Mouse (Mus musculus) neural tube, embryonic 12.5 days (tissue): ENCODE measurements at regions not wholly inside any gene's neighbourhood (a gene's known extent, or its start where the extent isn't known, plus 50 kb on each side); places are given as distances from the start of the nearest gene placed in this dataset.

Experiments used
- ATAC-seq: fragments of 200-750 bp; cut with Nextera tagmentation; 2 replicates; pipeline ENCODE4 v1.8.0; 2017; ENCODE audit warnings: low read depth, mild to moderate bottlenecking, moderate TSS enrichment, moderate library complexity; ENCODE audit not compliant: low FRiP score
- H3K27ac ChIP-seq: fragments of 300-500 bp; sonication (generic); 2 replicates; pipeline ENCODE4 v1.5.1; 2016
- H3K27me3 ChIP-seq: fragments of 300-500 bp; sonication (generic); replicated peaks from 2 replicates; pipeline ENCODE4 v1.6.1; 2016; ENCODE audit warnings: mild to moderate bottlenecking
- H3K36me3 ChIP-seq: fragments of 300-500 bp; sonication (generic); 2 replicates; pipeline ENCODE4 v1.6.1; 2016; ENCODE audit warnings: mild to moderate bottlenecking
- H3K4me1 ChIP-seq: fragments of 300-500 bp; sonication (generic); 2 replicates; pipeline ENCODE4 v1.6.1; 2016
- H3K4me2 ChIP-seq: fragments of 300-500 bp; sonication (generic); replicated peaks from 2 replicates; pipeline ENCODE4 v1.6.1; 2016; ENCODE audit warnings: mild to moderate bottlenecking
- H3K4me3 ChIP-seq: fragments of 300-500 bp; sonication (generic); 2 replicates; pipeline ENCODE4 v1.5.1; 2016
- H3K9ac ChIP-seq: fragments of 300-500 bp; sonication (generic); 2 replicates; pipeline ENCODE4 v1.6.1; 2016; ENCODE audit warnings: mild to moderate bottlenecking
- H3K9me3 ChIP-seq: fragments of 300-500 bp; sonication (generic); 2 replicates; pipeline ENCODE4 v1.6.1; 2016; ENCODE audit warnings: mild to moderate bottlenecking
- WGBS: fragments of 180-500 bp; shearing (Covaris S2); methylation state at CpG from one replicate; pipeline ENCODE4 v1.1.7; 2016; 5-methylcytosine and 5-hydroxymethylcytosine counted together

GRCm38 (mm10) chr6:133983804-133984514 lies 51.5 kb upstream of the Etv6 start:
- ATAC-seq: peak; percentile 29; the same call in 1 of the 2 replicates
- no peaks in the 10 kb centered on the region for H3K27me3 ChIP-seq
- H3K9me3 ChIP-seq: no peaks in the 10 kb centered on the region
- no peak overlapping the region for H3K9ac ChIP-seq
- 83% methylated on average over 10 of the region's 10 CpGs for WGBS
- H3K27ac ChIP-seq: no peak overlapping the region
- no peak overlapping the region for H3K4me2 ChIP-seq
- no peaks in the 10 kb centered on the region for H3K36me3 ChIP-seq
- H3K4me1 ChIP-seq: peaks cover 6% of the 10 kb centered on the region; the same call in 1 of the 2 replicates
- no peak overlapping the region for H3K4me3 ChIP-seq

GRCm38 (mm10) chr6:133984666-133985355 lies 50.7 kb upstream of the Etv6 start:
- H3K4me3 ChIP-seq: no peak overlapping the region
- H3K9me3 ChIP-seq: no peaks in the 10 kb centered on the region
- WGBS: 46% methylated on average over 16 of the region's 16 CpGs
- H3K36me3 ChIP-seq: no peaks in the 10 kb centered on the region
- 0 out of 2 replicates have a peak, but pooled peaks have one; percentile 45 for ATAC-seq
- H3K4me1 ChIP-seq: peaks cover 6% of the 10 kb centered on the region; the same call in 1 of the 2 replicates
- H3K27ac ChIP-seq: no peak overlapping the region
- peak overlapping the region; percentile 22 for H3K4me2 ChIP-seq
- H3K9ac ChIP-seq: no peak overlapping the region
- no peaks in the 10 kb centered on the region for H3K27me3 ChIP-seq
